Mouse (Mus musculus) neural tube, embryonic 14.5 days (tissue): ENCODE results near the gene Pappa2. TPM values are rescaled to one million over a fixed set of nuclear protein-coding genes. Genes with fewer than 3 reads are reported as not detected.

Experiments used
- ATAC-seq: fragments of 200-750 bp; cut with Nextera tagmentation; 2 replicates; pipeline ENCODE4 v1.8.0; 2017; ENCODE audit warnings: low read depth, mild to moderate bottlenecking, moderate TSS enrichment, moderate library complexity
- H3K27ac ChIP-seq: fragments of 300-500 bp; sonication (generic); 2 replicates; pipeline ENCODE4 v1.5.1; 2014; ENCODE audit warnings: low read depth, mild to moderate bottlenecking, control low read depth, low read length, moderate library complexity, mixed read lengths
- H3K27me3 ChIP-seq: fragments of 300-500 bp; sonication (generic); 2 replicates; pipeline ENCODE4 v1.6.1; 2014; ENCODE audit warnings: low read length; ENCODE audit not compliant: control insufficient read depth, insufficient read depth
- H3K36me3 ChIP-seq: fragments of 300-500 bp; sonication (generic); 2 replicates; pipeline ENCODE4 v1.6.1; 2014; ENCODE audit warnings: low read length, mixed read lengths; ENCODE audit not compliant: control insufficient read depth, insufficient read depth
- H3K4me1 ChIP-seq: fragments of 300-500 bp; sonication (generic); 2 replicates; pipeline ENCODE4 v1.6.1; 2014; ENCODE audit warnings: low read length; ENCODE audit not compliant: control insufficient read depth, insufficient read depth
- H3K4me2 ChIP-seq: fragments of 300-500 bp; sonication (generic); 2 replicates; pipeline ENCODE4 v1.6.1; 2014; ENCODE audit warnings: mild to moderate bottlenecking, low read depth, low read length, control low read depth
- H3K4me3 ChIP-seq: fragments of 300-500 bp; sonication (generic); 2 replicates; pipeline ENCODE4 v1.5.1; 2014; ENCODE audit warnings: low read depth, low read length, control low read depth, mixed read lengths
- H3K9ac ChIP-seq: fragments of 300-500 bp; sonication (generic); replicated peaks from 2 replicates; pipeline ENCODE4 v1.6.1; 2014; ENCODE audit warnings: low read depth, mild to moderate bottlenecking, control low read depth, low read length, mixed read lengths
- H3K9me3 ChIP-seq: fragments of 300-500 bp; sonication (generic); 2 replicates; pipeline ENCODE4 v1.6.1; 2016; ENCODE audit warnings: low read length; ENCODE audit not compliant: control insufficient read depth
- WGBS: fragments of 180-500 bp; shearing (Covaris S2); extraction: QIAGEN DNeasy Blood & Tissue Kit; methylation state at CpG from one replicate; pipeline ENCODE4 v1.1.7; 2014; 5-methylcytosine and 5-hydroxymethylcytosine counted together
- polyA plus RNA-seq: library from polyadenylated mRNA; unstranded; fragments of >200 nt; fragmentation: Nextera tagmentation; extraction: Ambion mirVana; gene quantifications from 2 replicates; pipeline ENCODE4 v1.2.1, GENCODE M21; 2014

Pappa2 gene
- polyA plus RNA-seq, 1 experiment from 2014 or later, result 1.3 TPM

- Histone ChIP-seq H3K27ac (no peak overlapping the region), H3K4me1 (no peaks in the 10 kb centered on the region), H3K9ac (no peak overlapping the region), H3K36me3 (no peaks in the 10 kb centered on the region), H3K4me2 (no peak overlapping the region), H3K27me3 (no peaks in the 10 kb centered on the region), H3K9me3 (no peaks in the 10 kb centered on the region), H3K4me3 (no peak overlapping the region)
- WGBS, result 48% methylated on average over 6 of the region's 6 CpGs
- ATAC-seq, result peak; percentile 87; the same call in 1 of the 2 replicates
These were observed 26.6 kb downstream of the Pappa2 start for GRCm38 (mm10) chr1:158953479-158954207.

GRCm38 (mm10) chr1:158949041-158949440 lies 31.2 kb downstream of the Pappa2 start:
- Histone ChIP-seq H3K4me2 (no peak overlapping the region), H3K9ac (no peak overlapping the region), H3K27me3 (no peaks in the 10 kb centered on the region), H3K4me1 (no peaks in the 10 kb centered on the region), H3K36me3 (no peaks in the 10 kb centered on the region), H3K9me3 (no peaks in the 10 kb centered on the region), H3K4me3 (no peak overlapping the region), H3K27ac (no peak overlapping the region)
- no peak for ATAC-seq
- WGBS, result 92% methylated on average over 6 of the region's 6 CpGs

GRCm38 (mm10) chr1:158947981-158948735 lies 32.1 kb downstream of the Pappa2 start:
- no peaks in the 10 kb centered on the region for H3K4me1 ChIP-seq
- H3K4me3 ChIP-seq, result no peak overlapping the region
- no peak overlapping the region for H3K27ac ChIP-seq
- no peaks in the 10 kb centered on the region for H3K27me3 ChIP-seq
- ATAC-seq, result no peak
- no peak overlapping the region for H3K4me2 ChIP-seq
- no peaks in the 10 kb centered on the region for H3K36me3 ChIP-seq
- no peak overlapping the region for H3K9ac ChIP-seq
- 79% methylated on average over 6 of the region's 6 CpGs for WGBS
- no peaks in the 10 kb centered on the region for H3K9me3 ChIP-seq

- Histone ChIP-seq H3K9ac (no peak overlapping the region), H3K4me2 (no peak overlapping the region), H3K27me3 (no peaks in the 10 kb centered on the region), H3K9me3 (no peaks in the 10 kb centered on the region), H3K4me1 (no peaks in the 10 kb centered on the region), H3K4me3 (no peak overlapping the region), H3K27ac (no peak overlapping the region), H3K36me3 (no peaks in the 10 kb centered on the region)
- 78% methylated on average over 4 of the region's 4 CpGs for WGBS
- ATAC-seq, result no peak
These were observed 35.4 kb downstream of the Pappa2 start for GRCm38 (mm10) chr1:158944936-158945335.

- H3K9me3 ChIP-seq, result no peaks in the 10 kb centered on the region
- ATAC-seq, result no peak
- no peak overlapping the region for H3K9ac ChIP-seq
- no peaks in the 10 kb centered on the region for H3K36me3 ChIP-seq
- H3K27ac ChIP-seq, result no peak overlapping the region
- 59% methylated on average over 3 of the region's 3 CpGs for WGBS
- H3K27me3 ChIP-seq, result no peaks in the 10 kb centered on the region
- no peak overlapping the region for H3K4me2 ChIP-seq
- no peak overlapping the region for H3K4me3 ChIP-seq
- no peaks in the 10 kb centered on the region for H3K4me1 ChIP-seq
These were observed 37.4 kb downstream of the Pappa2 start for GRCm38 (mm10) chr1:158942864-158943263.

GRCm38 (mm10) chr1:158940966-158941365 lies 39.3 kb downstream of the Pappa2 start:
- ATAC-seq, result no peak
- Histone ChIP-seq H3K27me3 (no peaks in the 10 kb centered on the region), H3K4me2 (no peak overlapping the region), H3K9me3 (no peaks in the 10 kb centered on the region), H3K36me3 (no peaks in the 10 kb centered on the region), H3K27ac (no peak overlapping the region), H3K4me1 (no peaks in the 10 kb centered on the region), H3K9ac (no peak overlapping the region), H3K4me3 (no peak overlapping the region)
- WGBS, result 80% methylated on average over 3 of the region's 3 CpGs

- Histone ChIP-seq H3K9ac (no peak overlapping the region), H3K27me3 (no peaks in the 10 kb centered on the region), H3K27ac (no peak overlapping the region), H3K4me2 (no peak overlapping the region), H3K36me3 (no peaks in the 10 kb centered on the region), H3K4me1 (no peaks in the 10 kb centered on the region), H3K4me3 (no peak overlapping the region), H3K9me3 (no peaks in the 10 kb centered on the region)
- no peak for ATAC-seq
- 89% methylated on average over 3 of the region's 3 CpGs for WGBS
These were observed 45.8 kb downstream of the Pappa2 start for GRCm38 (mm10) chr1:158934447-158934846.

- H3K9me3 ChIP-seq, result no peaks in the 10 kb centered on the region
- H3K27ac ChIP-seq, result no peak overlapping the region
- no peaks in the 10 kb centered on the region for H3K27me3 ChIP-seq
- H3K4me3 ChIP-seq, result no peak overlapping the region
- no peak for ATAC-seq
- H3K9ac ChIP-seq, result no peak overlapping the region
- H3K4me2 ChIP-seq, result no peak overlapping the region
- no peaks in the 10 kb centered on the region for H3K36me3 ChIP-seq
- WGBS, result 78% methylated on average over 6 of the region's 6 CpGs
- no peaks in the 10 kb centered on the region for H3K4me1 ChIP-seq
These were observed 49.0 kb downstream of the Pappa2 start for GRCm38 (mm10) chr1:158931202-158931827.

- H3K27ac ChIP-seq, result no peak overlapping the region
These were observed 50.9 kb downstream of the Pappa2 start for GRCm38 (mm10) chr1:158929369-158929768.

More at GRCm38 (mm10) chr1:158929369-158929768, 50.9 kb downstream of the Pappa2 start:
- H3K9ac ChIP-seq, result no peak overlapping the region
- H3K4me2 ChIP-seq, result no peak overlapping the region
- no peaks in the 10 kb centered on the region for H3K36me3 ChIP-seq
- no peaks in the 10 kb centered on the region for H3K9me3 ChIP-seq
- no peak overlapping the region for H3K4me3 ChIP-seq
- H3K27me3 ChIP-seq, result no peaks in the 10 kb centered on the region
- no peaks in the 10 kb centered on the region for H3K4me1 ChIP-seq
- 83% methylated on average over 3 of the region's 3 CpGs for WGBS
- ATAC-seq, result no peak
